15 mouse cellular contexts compared by ENCODE assay signal in the genomic region with DNA sequence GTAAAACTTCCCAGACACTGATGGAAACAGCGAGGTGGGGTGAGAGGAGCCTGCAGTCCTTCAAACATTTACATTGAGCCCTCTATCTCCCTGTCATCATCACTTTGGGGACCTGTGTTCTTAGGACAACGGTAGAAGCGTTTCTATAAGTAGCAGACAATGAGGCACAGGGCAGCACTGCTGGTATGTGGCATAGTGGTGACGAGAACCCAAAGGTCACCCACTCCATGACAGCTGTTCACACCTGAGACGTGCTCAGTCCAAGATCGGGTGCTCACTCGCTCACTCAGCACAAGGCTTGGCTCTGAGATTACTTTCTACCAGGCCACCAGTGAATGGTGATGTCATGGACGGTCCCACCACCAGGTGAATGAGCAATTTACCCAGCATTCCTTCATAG.
"Had no signal": no experiment of that assay in that cellular context is flagged by ENCODE, and none has a peak within 500 bp of the region (broad histone marks: within the 10 kb centered on the region; RNA-seq: fewer than 3 reads in every experiment).

No protein-coding gene starts in this region.

- DNase-seq: retina, postnatal 1 day; right cerebral cortex, adult 18-20 months; right cerebral cortex, postnatal 14 days; right cerebral cortex, postnatal 25 days; right cerebral cortex, postnatal 4 days; spleen, adult 18-20 months; thymus, adult 18-20 months; thymus, adult 2 months; thymus, postnatal 14 days; thymus, postnatal 25 days; thymus, postnatal 36 days; thymus, postnatal 4 days had no signal

- H3K9me3 ChIP-seq: neural tube, embryonic 15.5 days; stomach, embryonic 15.5 days had no signal

- H3K4me3 ChIP-seq: neural tube, embryonic 15.5 days; stomach, embryonic 15.5 days had no signal

- H3K27ac ChIP-seq: neural tube, embryonic 15.5 days; stomach, embryonic 15.5 days; stomach, postnatal 0 days had no signal

- H3K9ac ChIP-seq: neural tube, embryonic 15.5 days; stomach, embryonic 15.5 days had no signal

- H3K4me2 ChIP-seq: neural tube, embryonic 15.5 days; stomach, embryonic 15.5 days had no signal

- H3K27me3 ChIP-seq: neural tube, embryonic 15.5 days; stomach, embryonic 15.5 days had no signal
